Mouse (Mus musculus) embryonic facial prominence, embryonic 13.5 days (tissue): ENCODE results near the gene Spesp1. TPM values are rescaled to one million over a fixed set of nuclear protein-coding genes. Genes with fewer than 3 reads are reported as not detected.

ENCODE experiments used
- ATAC-seq: fragments of 200-750 bp; cut with Nextera tagmentation; 2 replicates; pipeline ENCODE4 v1.8.0; 2017; ENCODE audit warnings: low read depth; ENCODE audit not compliant: insufficient number of reproducible peaks, insufficient read depth, low FRiP score, low TSS enrichment
- H3K27ac ChIP-seq: fragments of 300-500 bp; sonication (generic); 2 replicates; pipeline ENCODE4 v1.5.1; 2015; ENCODE audit warnings: moderate library complexity, mild to moderate bottlenecking, inconsistent platforms
- H3K27me3 ChIP-seq: fragments of 300-500 bp; sonication (generic); 2 replicates; pipeline ENCODE4 v1.6.1; 2015; ENCODE audit warnings: mild to moderate bottlenecking, inconsistent platforms
- H3K36me3 ChIP-seq: fragments of 300-500 bp; sonication (generic); 2 replicates; pipeline ENCODE4 v1.6.1; 2015; ENCODE audit warnings: mild to moderate bottlenecking, inconsistent platforms
- H3K4me1 ChIP-seq: fragments of 300-500 bp; sonication (generic); 2 replicates; pipeline ENCODE4 v1.6.1; 2015; ENCODE audit warnings: inconsistent platforms
- H3K4me2 ChIP-seq: fragments of 300-500 bp; sonication (generic); 2 replicates; pipeline ENCODE4 v1.6.1; 2015; ENCODE audit warnings: moderate library complexity, mild to moderate bottlenecking, inconsistent platforms
- H3K4me3 ChIP-seq: fragments of 300-500 bp; sonication (generic); 2 replicates; pipeline ENCODE4 v1.5.1; 2015; ENCODE audit warnings: mild to moderate bottlenecking, inconsistent platforms
- H3K9ac ChIP-seq: fragments of 300-500 bp; sonication (generic); 2 replicates; pipeline ENCODE4 v1.6.1; 2015; ENCODE audit warnings: mild to moderate bottlenecking, inconsistent platforms
- H3K9me3 ChIP-seq: fragments of 300-500 bp; sonication (generic); 2 replicates; pipeline ENCODE4 v1.6.1; 2016; ENCODE audit warnings: inconsistent platforms
- WGBS: fragments of 180-500 bp; shearing (Covaris S2); methylation state at CpG from one replicate; pipeline ENCODE4 v1.1.7; 2015; ENCODE audit warnings: mixed read lengths; 5-methylcytosine and 5-hydroxymethylcytosine counted together
- polyA plus RNA-seq: library from polyadenylated mRNA; unstranded; fragments of >200 nt; fragmentation: Nextera tagmentation; extraction: Ambion mirVana; gene quantifications from 2 replicates; pipeline ENCODE4 v1.2.1, GENCODE M21; 2015

Spesp1 gene
- polyA plus RNA-seq, 1 experiment from 2014 or later = not detected

- Histone ChIP-seq H3K4me1 (no peaks in the 10 kb centered on the region), H3K27ac (no peak overlapping the region), H3K27me3 (no peaks in the 10 kb centered on the region), H3K4me3 (no peak overlapping the region), H3K9ac (no peak overlapping the region), H3K4me2 (no peak overlapping the region), H3K9me3 (no peaks in the 10 kb centered on the region), H3K36me3 (no peaks in the 10 kb centered on the region)
- no peak for ATAC-seq
- 93% methylated on average over 1 of the region's 1 CpGs for WGBS
These were observed 12.8 kb downstream of the Spesp1 start for GRCm38 (mm10) chr9:62269161-62269560.

GRCm38 (mm10) chr9:62265278-62265677 is 16.7 kb downstream of the Spesp1 start:
- no peak for ATAC-seq

GRCm38 (mm10) chr9:62263652-62264051 is 18.4 kb downstream of the Spesp1 start:
- Histone ChIP-seq H3K27me3 (no peaks in the 10 kb centered on the region), H3K9me3 (no peaks in the 10 kb centered on the region), H3K4me2 (no peak overlapping the region), H3K27ac (no peak overlapping the region), H3K9ac (no peak overlapping the region), H3K36me3 (no peaks in the 10 kb centered on the region), H3K4me1 (no peaks in the 10 kb centered on the region), H3K4me3 (no peak overlapping the region)
- no peak for ATAC-seq
- 54% methylated on average over 5 of the region's 5 CpGs for WGBS

More at GRCm38 (mm10) chr9:62265278-62265677, 16.7 kb downstream of the Spesp1 start:
- H3K4me1 ChIP-seq = no peaks in the 10 kb centered on the region
- no peaks in the 10 kb centered on the region for H3K36me3 ChIP-seq
- 85% methylated on average over 10 of the region's 10 CpGs for WGBS
- no peaks in the 10 kb centered on the region for H3K27me3 ChIP-seq
- H3K4me3 ChIP-seq = no peak overlapping the region
- no peak overlapping the region for H3K9ac ChIP-seq
- H3K27ac ChIP-seq = no peak overlapping the region
- H3K4me2 ChIP-seq = no peak overlapping the region
- H3K9me3 ChIP-seq = no peaks in the 10 kb centered on the region

GRCm38 (mm10) chr9:62261406-62261805 is 20.6 kb downstream of the Spesp1 start:
- Histone ChIP-seq H3K36me3 (no peaks in the 10 kb centered on the region), H3K4me2 (no peak overlapping the region), H3K4me3 (no peak overlapping the region), H3K4me1 (no peaks in the 10 kb centered on the region), H3K27me3 (no peaks in the 10 kb centered on the region), H3K27ac (no peak overlapping the region), H3K9me3 (no peaks in the 10 kb centered on the region), H3K9ac (no peak overlapping the region)
- ATAC-seq = no peak
- WGBS = 81% methylated on average over 3 of the region's 3 CpGs

GRCm38 (mm10) chr9:62261006-62261405 is 21.0 kb downstream of the Spesp1 start:
- ATAC-seq = no peak
- no peak overlapping the region for H3K4me3 ChIP-seq
- no peaks in the 10 kb centered on the region for H3K9me3 ChIP-seq
- no peak overlapping the region for H3K27ac ChIP-seq
- WGBS = 88% methylated on average over 5 of the region's 5 CpGs
- no peaks in the 10 kb centered on the region for H3K27me3 ChIP-seq
- H3K9ac ChIP-seq = no peak overlapping the region
- no peaks in the 10 kb centered on the region for H3K4me1 ChIP-seq
- no peak overlapping the region for H3K4me2 ChIP-seq
- no peaks in the 10 kb centered on the region for H3K36me3 ChIP-seq

GRCm38 (mm10) chr9:62258005-62258404 is 24.0 kb downstream of the Spesp1 start:
- no peaks in the 10 kb centered on the region for H3K36me3 ChIP-seq
- no peak overlapping the region for H3K4me2 ChIP-seq
- 87% methylated on average over 11 of the region's 11 CpGs for WGBS
- no peak for ATAC-seq
- no peak overlapping the region for H3K4me3 ChIP-seq
- H3K9me3 ChIP-seq = no peaks in the 10 kb centered on the region
- no peaks in the 10 kb centered on the region for H3K4me1 ChIP-seq
- no peak overlapping the region for H3K27ac ChIP-seq
- H3K9ac ChIP-seq = no peak overlapping the region
- H3K27me3 ChIP-seq = no peaks in the 10 kb centered on the region

GRCm38 (mm10) chr9:62255896-62256576 is 26.0 kb downstream of the Spesp1 start:
- no peak for ATAC-seq
- H3K9me3 ChIP-seq = no peaks in the 10 kb centered on the region
- no peak overlapping the region for H3K4me3 ChIP-seq
- H3K27me3 ChIP-seq = no peaks in the 10 kb centered on the region
- H3K4me2 ChIP-seq = no peak overlapping the region
- H3K36me3 ChIP-seq = no peaks in the 10 kb centered on the region
- 70% methylated on average over 9 of the region's 9 CpGs for WGBS
- H3K27ac ChIP-seq = no peak overlapping the region
- no peak overlapping the region for H3K9ac ChIP-seq
- no peaks in the 10 kb centered on the region for H3K4me1 ChIP-seq

- H3K4me3 ChIP-seq = no peak overlapping the region
- ATAC-seq = no peak
- no peaks in the 10 kb centered on the region for H3K27me3 ChIP-seq
- no peak overlapping the region for H3K27ac ChIP-seq
- H3K4me2 ChIP-seq = no peak overlapping the region
- no peaks in the 10 kb centered on the region for H3K9me3 ChIP-seq
- WGBS = 7% methylated on average over 3 of the region's 3 CpGs
- no peaks in the 10 kb centered on the region for H3K36me3 ChIP-seq
- H3K9ac ChIP-seq = no peak overlapping the region
- H3K4me1 ChIP-seq = no peaks in the 10 kb centered on the region
These were observed 28.1 kb downstream of the Spesp1 start for GRCm38 (mm10) chr9:62253736-62254443.

GRCm38 (mm10) chr9:62250296-62250695 is 31.7 kb downstream of the Spesp1 start:
- Histone ChIP-seq H3K4me3 (no peak overlapping the region), H3K9me3 (no peaks in the 10 kb centered on the region), H3K4me2 (no peak overlapping the region), H3K36me3 (no peaks in the 10 kb centered on the region), H3K27me3 (peaks cover 2% of the 10 kb centered on the region; the same call in 1 of the 2 replicates), H3K27ac (no peak overlapping the region), H3K9ac (no peak overlapping the region), H3K4me1 (no peaks in the 10 kb centered on the region)
- no peak for ATAC-seq
- 91% methylated on average over 4 of the region's 4 CpGs for WGBS

- WGBS = 55% methylated on average over 4 of the region's 4 CpGs
- Histone ChIP-seq H3K4me2 (no peak overlapping the region; the same call in 1 of the 2 replicates), H3K4me3 (no peak overlapping the region), H3K9me3 (no peaks in the 10 kb centered on the region), H3K27ac (no peak overlapping the region), H3K36me3 (no peaks in the 10 kb centered on the region), H3K9ac (no peak overlapping the region), H3K27me3 (peaks cover 10% of the 10 kb centered on the region; the same call in 1 of the 2 replicates), H3K4me1 (peaks cover 9% of the 10 kb centered on the region)
- no peak for ATAC-seq
These were observed 35.5 kb downstream of the Spesp1 start for GRCm38 (mm10) chr9:62246380-62246942.

GRCm38 (mm10) chr9:62245612-62246379 is 36.2 kb downstream of the Spesp1 start:
- no peaks in the 10 kb centered on the region for H3K36me3 ChIP-seq
- no peak overlapping the region for H3K9ac ChIP-seq
- peaks cover 9% of the 10 kb centered on the region for H3K4me1 ChIP-seq
- 49% methylated on average over 17 of the region's 17 CpGs for whole genome bisulfite sequencing
- H3K4me3 ChIP-seq = no peak overlapping the region
- no peaks in the 10 kb centered on the region for H3K9me3 ChIP-seq
- ATAC-seq = no peak
- H3K27ac ChIP-seq = no peak overlapping the region
- H3K4me2 ChIP-seq = no peak overlapping the region; the same call in 1 of the 2 replicates
- H3K27me3 ChIP-seq = peaks cover 10% of the 10 kb centered on the region; the same call in 1 of the 2 replicates
